Mouse (Mus musculus) splenic B cell, adult 2 months (primary cell): ENCODE measurements around the gene Tns3.
A peak's percentile ranks its signal among the peaks of the same experiment; 100 is the strongest.

Experiments used
- DNase-seq: peaks from one replicate; pipeline ENCODE4 v3.0.0-alpha.2; 2011; ENCODE audit warnings: low read depth, low spot score
- H3K27me3 ChIP-seq: 2 replicates; pipeline ENCODE4 v1.6.1; 2012; ENCODE audit warnings: mild to moderate bottlenecking, low read length, moderate library complexity, mixed read lengths; ENCODE audit not compliant: control insufficient read depth, poor library complexity, insufficient read depth, severe bottlenecking
- H3K36me3 ChIP-seq: 2 replicates; pipeline ENCODE4 v1.6.1; 2012; ENCODE audit warnings: mild to moderate bottlenecking, low read length, moderate library complexity, mixed read lengths; ENCODE audit not compliant: control insufficient read depth, poor library complexity, insufficient read depth, severe bottlenecking

Tns3 gene

GRCm38 (mm10) chr11:8572762-8573161 is 91.6 kb downstream of the Tns3 start:
- DNase-seq, result no peak
- H3K27me3 ChIP-seq, result no peaks in the 10 kb centered on the region
- no peaks in the 10 kb centered on the region for H3K36me3 ChIP-seq

- no peaks in the 10 kb centered on the region for H3K36me3 ChIP-seq
- H3K27me3 ChIP-seq, result no peaks in the 10 kb centered on the region
- no peak for DNase-seq
These were observed 94.9 kb downstream of the Tns3 start for GRCm38 (mm10) chr11:8569232-8570028.

GRCm38 (mm10) chr11:8568829-8569228 is 95.5 kb downstream of the Tns3 start:
- DNase-seq, result no peak
- Histone ChIP-seq H3K36me3 (no peaks in the 10 kb centered on the region), H3K27me3 (no peaks in the 10 kb centered on the region)

- no peaks in the 10 kb centered on the region for H3K36me3 ChIP-seq
- no peaks in the 10 kb centered on the region for H3K27me3 ChIP-seq
- DNase-seq, result peak; percentile 55
These were observed 98.0 kb downstream of the Tns3 start for GRCm38 (mm10) chr11:8566250-8566853.

GRCm38 (mm10) chr11:8558761-8559282 is 105.5 kb downstream of the Tns3 start:
- no peak for DNase-seq
- Histone ChIP-seq H3K36me3 (no peaks in the 10 kb centered on the region), H3K27me3 (no peaks in the 10 kb centered on the region)

GRCm38 (mm10) chr11:8558258-8558657 is 106.1 kb downstream of the Tns3 start:
- H3K27me3 ChIP-seq, result no peaks in the 10 kb centered on the region
- DNase-seq, result no peak
- no peaks in the 10 kb centered on the region for H3K36me3 ChIP-seq

- no peak for DNase-seq
- Histone ChIP-seq H3K27me3 (no peaks in the 10 kb centered on the region), H3K36me3 (no peaks in the 10 kb centered on the region)
These were observed 107.3 kb downstream of the Tns3 start for GRCm38 (mm10) chr11:8557006-8557405.

- no peak for DNase-seq
- Histone ChIP-seq H3K27me3 (no peaks in the 10 kb centered on the region), H3K36me3 (no peaks in the 10 kb centered on the region)
These were observed 112.6 kb downstream of the Tns3 start for GRCm38 (mm10) chr11:8551710-8552109.

GRCm38 (mm10) chr11:8547661-8548060 is 116.7 kb downstream of the Tns3 start:
- DNase-seq, result no peak
- H3K36me3 ChIP-seq, result no peaks in the 10 kb centered on the region
- no peaks in the 10 kb centered on the region for H3K27me3 ChIP-seq

GRCm38 (mm10) chr11:8545798-8546197 is 118.5 kb downstream of the Tns3 start:
- Histone ChIP-seq H3K27me3 (no peaks in the 10 kb centered on the region), H3K36me3 (no peaks in the 10 kb centered on the region)
- DNase-seq, result peak; percentile 68

- no peak for DNase-seq
- Histone ChIP-seq H3K36me3 (no peaks in the 10 kb centered on the region), H3K27me3 (no peaks in the 10 kb centered on the region)
These were observed 120.0 kb downstream of the Tns3 start for GRCm38 (mm10) chr11:8544355-8544754.

- Histone ChIP-seq H3K36me3 (no peaks in the 10 kb centered on the region), H3K27me3 (no peaks in the 10 kb centered on the region)
- no peak for DNase-seq
These were observed 123.0 kb downstream of the Tns3 start for GRCm38 (mm10) chr11:8541222-8541815.

- Histone ChIP-seq H3K27me3 (no peaks in the 10 kb centered on the region), H3K36me3 (no peaks in the 10 kb centered on the region)
- no peak for DNase-seq
These were observed 124.6 kb downstream of the Tns3 start for GRCm38 (mm10) chr11:8539593-8540265.

GRCm38 (mm10) chr11:8537013-8537614 is 127.2 kb downstream of the Tns3 start:
- no peak for DNase-seq
- Histone ChIP-seq H3K27me3 (no peaks in the 10 kb centered on the region), H3K36me3 (no peaks in the 10 kb centered on the region)
